Mouse (Mus musculus): ENCODE measurements around the gene Cenpa. TPM values are rescaled to one million over a fixed set of nuclear protein-coding genes. Genes with fewer than 3 reads are reported as not detected.

The Cenpa gene
- polyA plus RNA-seq, 1 experiment from 2014 or later, result 175 TPM

DNA sequence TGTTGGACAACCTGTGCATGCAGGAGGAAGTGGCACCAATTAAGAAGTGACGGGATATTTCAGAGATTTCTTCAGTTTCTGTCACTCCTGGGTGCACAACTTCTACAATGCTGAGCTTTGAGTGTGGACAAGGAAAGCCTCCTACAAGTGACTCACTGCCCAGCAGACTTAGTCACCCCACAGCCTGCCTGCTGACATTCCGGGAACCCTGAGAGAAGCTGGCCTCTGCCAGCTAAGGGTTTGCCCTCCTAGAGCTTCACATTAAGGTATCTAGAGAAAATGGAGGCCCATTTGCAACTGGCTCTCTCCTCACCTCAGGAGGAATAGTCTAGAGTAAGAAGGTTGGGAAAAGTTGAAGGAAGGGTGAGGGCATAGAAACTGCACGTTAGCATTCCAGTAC, 15.0 kb upstream of the Cenpa start:
- no peak for ATAC-seq (ENCODE audit: insufficient read depth, low FRiP score)
- Histone ChIP-seq H3K27ac (ENCODE audit: low read length) (peak overlapping the region; percentile 21; the same call in 1 of the 2 replicates), H3K27me3 (ENCODE audit: control insufficient read depth, insufficient read depth, low read length) (no peaks in the 10 kb centered on the region), H3K9ac (ENCODE audit: low read length) (no peak overlapping the region), H3K4me1 (ENCODE audit: control insufficient read depth, insufficient read depth, low read length) (peaks cover 34% of the 10 kb centered on the region), H3K4me2 (ENCODE audit: low read depth, low read length) (no peak overlapping the region), H3K9me3 (replicated peaks; ENCODE audit: control insufficient read depth, low read length) (no peaks in the 10 kb centered on the region), H3K4me3 (replicated peaks; ENCODE audit: low read length) (no peak overlapping the region), H3K36me3 (ENCODE audit: control insufficient read depth, insufficient read depth, low read length) (no peaks in the 10 kb centered on the region)
- 80% methylated on average over 3 of the region's 3 CpGs for WGBS

DNA sequence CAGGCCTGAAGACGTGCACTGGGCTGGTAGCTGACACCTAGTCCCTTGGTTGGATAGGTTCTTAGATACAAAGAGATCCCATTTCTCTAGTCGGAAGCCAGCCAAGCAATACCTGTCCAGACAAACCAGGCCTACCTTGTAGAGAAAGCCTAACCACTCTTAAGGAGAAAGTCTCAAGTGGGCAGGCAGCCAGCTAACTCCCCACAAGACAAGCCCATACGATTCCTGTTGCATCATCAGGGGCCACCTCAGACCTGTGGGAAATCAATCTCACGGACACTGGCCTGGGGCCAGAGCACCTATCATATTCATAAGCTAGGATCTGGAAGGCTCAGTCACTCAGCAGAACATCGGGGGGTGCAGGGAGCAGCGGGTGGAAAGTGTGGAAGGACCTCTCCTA, 13.3 kb upstream of the Cenpa start:
- H3K4me3 ChIP-seq (replicated peaks; ENCODE audit: low read length), result no peak overlapping the region
- H3K4me2 ChIP-seq (ENCODE audit: low read depth, low read length), result no peak overlapping the region
- 67% methylated on average over 6 of the region's 6 CpGs for WGBS
- no peak overlapping the region for H3K9ac ChIP-seq (ENCODE audit: low read length)
- no peaks in the 10 kb centered on the region for H3K36me3 ChIP-seq (ENCODE audit: control insufficient read depth, insufficient read depth, low read length)
- no peaks in the 10 kb centered on the region for H3K27me3 ChIP-seq (ENCODE audit: control insufficient read depth, insufficient read depth, low read length)
- no peak for ATAC-seq (ENCODE audit: insufficient read depth, low FRiP score)
- no peak overlapping the region for H3K27ac ChIP-seq (ENCODE audit: low read length)
- no peaks in the 10 kb centered on the region for H3K9me3 ChIP-seq (replicated peaks; ENCODE audit: control insufficient read depth, low read length)
- peaks cover 26% of the 10 kb centered on the region for H3K4me1 ChIP-seq (ENCODE audit: control insufficient read depth, insufficient read depth, low read length)

DNA sequence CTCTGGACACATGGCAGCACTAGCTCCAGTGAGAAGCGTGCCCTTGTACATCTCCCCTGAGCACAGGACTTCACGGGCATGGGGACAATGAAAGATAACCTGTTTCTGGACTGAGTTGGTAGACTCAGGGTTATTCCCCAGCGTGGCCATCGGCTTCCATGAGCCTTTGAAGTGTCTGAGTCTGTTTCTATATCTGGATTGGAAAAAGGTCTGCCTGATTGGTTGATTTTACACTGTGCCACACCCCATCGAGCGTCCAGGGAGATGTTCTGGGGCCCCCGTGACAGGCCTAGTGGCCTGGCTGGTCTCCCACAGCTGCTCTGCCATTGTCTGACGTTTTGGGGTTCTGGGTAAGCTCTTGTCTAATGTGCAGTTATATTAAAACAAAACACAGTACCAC, 11.5 kb upstream of the Cenpa start:
- H3K9me3 ChIP-seq (replicated peaks; ENCODE audit: control insufficient read depth, low read length), result no peaks in the 10 kb centered on the region
- H3K9ac ChIP-seq (ENCODE audit: low read length), result no peak overlapping the region
- H3K27me3 ChIP-seq (ENCODE audit: control insufficient read depth, insufficient read depth, low read length), result no peaks in the 10 kb centered on the region
- 78% methylated on average over 8 of the region's 8 CpGs for WGBS
- no peaks in the 10 kb centered on the region for H3K36me3 ChIP-seq (ENCODE audit: control insufficient read depth, insufficient read depth, low read length)
- no peak overlapping the region for H3K4me3 ChIP-seq (replicated peaks; ENCODE audit: low read length)
- 0 out of 2 replicates have a peak, but pooled peaks cover 8% of the 10 kb centered on the region for H3K4me1 ChIP-seq (ENCODE audit: control insufficient read depth, insufficient read depth, low read length)
- H3K4me2 ChIP-seq (ENCODE audit: low read depth, low read length), result no peak overlapping the region
- ATAC-seq (ENCODE audit: insufficient read depth, low FRiP score), result no peak
- no peak overlapping the region for H3K27ac ChIP-seq (ENCODE audit: low read length)

DNA sequence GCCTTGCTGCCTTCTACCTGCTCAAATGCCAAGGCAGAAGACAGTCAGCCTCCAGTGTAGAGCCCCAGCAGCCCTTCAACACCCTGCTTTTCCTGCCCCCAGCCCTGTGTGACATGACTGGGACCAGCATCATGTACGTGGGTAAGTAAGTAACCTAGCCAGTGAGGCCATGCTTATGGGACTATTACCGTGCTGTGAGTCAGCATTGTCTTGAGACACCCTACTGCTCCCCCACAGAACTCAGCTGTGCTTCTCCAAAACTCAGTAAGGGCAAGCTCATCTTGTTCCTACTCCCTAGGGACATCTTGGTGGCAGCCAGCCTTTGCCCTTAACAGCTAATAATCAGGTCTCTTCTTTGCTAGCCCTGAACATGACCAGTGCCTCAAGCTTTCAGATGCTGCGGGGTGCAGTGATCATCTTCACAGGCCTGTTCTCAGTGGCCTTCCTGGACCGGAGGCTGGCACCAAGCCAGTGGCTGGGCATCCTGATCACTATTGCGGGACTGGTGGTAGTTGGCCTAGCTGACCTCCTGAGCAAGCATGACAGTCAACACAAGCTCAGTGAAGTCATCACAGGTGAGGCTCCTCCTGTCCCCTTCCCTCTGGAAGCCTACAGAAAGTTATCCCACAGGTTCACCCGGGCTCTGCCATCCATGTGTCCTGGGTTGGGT, 10.9 kb upstream of the Cenpa start:
- H3K4me3 ChIP-seq (replicated peaks; ENCODE audit: low read length), result no peak overlapping the region
- H3K36me3 ChIP-seq (ENCODE audit: control insufficient read depth, insufficient read depth, low read length), result no peaks in the 10 kb centered on the region
- H3K27me3 ChIP-seq (ENCODE audit: control insufficient read depth, insufficient read depth, low read length), result no peaks in the 10 kb centered on the region
- no peak overlapping the region for H3K9ac ChIP-seq (ENCODE audit: low read length)
- H3K4me2 ChIP-seq (ENCODE audit: low read depth, low read length), result no peak overlapping the region
- no peaks in the 10 kb centered on the region for H3K9me3 ChIP-seq (replicated peaks; ENCODE audit: control insufficient read depth, low read length)
- 88% methylated on average over 6 of the region's 6 CpGs for WGBS
- no peak for ATAC-seq (ENCODE audit: insufficient read depth, low FRiP score)
- no peak overlapping the region for H3K27ac ChIP-seq (ENCODE audit: low read length)
- H3K4me1 ChIP-seq (ENCODE audit: control insufficient read depth, insufficient read depth, low read length), result 0 out of 2 replicates have a peak, but pooled peaks cover 2% of the 10 kb centered on the region

- Histone ChIP-seq H3K9me3 (replicated peaks; ENCODE audit: control insufficient read depth, low read length) (no peaks in the 10 kb centered on the region), H3K27ac (ENCODE audit: low read length) (no peak overlapping the region), H3K4me1 (ENCODE audit: control insufficient read depth, insufficient read depth, low read length) (no peaks in the 10 kb centered on the region), H3K4me2 (ENCODE audit: low read depth, low read length) (no peak overlapping the region), H3K9ac (ENCODE audit: low read length) (no peak overlapping the region), H3K27me3 (ENCODE audit: control insufficient read depth, insufficient read depth, low read length) (no peaks in the 10 kb centered on the region), H3K36me3 (ENCODE audit: control insufficient read depth, insufficient read depth, low read length) (no peaks in the 10 kb centered on the region), H3K4me3 (replicated peaks; ENCODE audit: low read length) (no peak overlapping the region)
- ATAC-seq (ENCODE audit: insufficient read depth, low FRiP score), result no peak
- 74% methylated on average over 4 of the region's 4 CpGs for WGBS
Measured at GRCm38 (mm10) chr5:30659042-30659441, 7.5 kb upstream of the Cenpa start.

DNA sequence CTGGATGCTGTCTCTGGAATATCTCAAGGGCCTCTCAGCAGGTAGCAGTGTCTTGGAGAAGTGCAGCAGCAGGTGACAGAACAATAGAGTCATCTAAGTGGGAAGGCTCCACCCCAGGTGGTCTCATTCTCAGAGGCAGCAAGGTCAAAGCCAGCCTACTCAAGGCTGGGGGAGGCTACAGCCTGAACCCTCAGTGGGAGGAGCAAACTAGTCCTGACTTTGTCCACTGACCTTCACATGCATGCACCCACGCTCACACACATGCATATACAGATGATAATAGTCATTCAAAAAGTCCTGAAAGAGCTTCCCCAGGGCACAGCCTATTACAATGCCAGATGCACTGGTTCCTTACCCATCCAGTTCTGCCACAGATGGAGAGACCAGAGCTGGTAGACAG, 6.3 kb upstream of the Cenpa start:
- no peaks in the 10 kb centered on the region for H3K27me3 ChIP-seq (ENCODE audit: control insufficient read depth, insufficient read depth, low read length)
- no peaks in the 10 kb centered on the region for H3K36me3 ChIP-seq (ENCODE audit: control insufficient read depth, insufficient read depth, low read length)
- WGBS, result 89% methylated on average over 1 of the region's 1 CpGs
- no peaks in the 10 kb centered on the region for H3K4me1 ChIP-seq (ENCODE audit: control insufficient read depth, insufficient read depth, low read length)
- H3K9me3 ChIP-seq (replicated peaks; ENCODE audit: control insufficient read depth, low read length), result no peaks in the 10 kb centered on the region
- ATAC-seq (ENCODE audit: insufficient read depth, low FRiP score), result no peak
- no peak overlapping the region for H3K9ac ChIP-seq (ENCODE audit: low read length)
- H3K4me2 ChIP-seq (ENCODE audit: low read depth, low read length), result no peak overlapping the region
- no peak overlapping the region for H3K4me3 ChIP-seq (replicated peaks; ENCODE audit: low read length)
- H3K27ac ChIP-seq (ENCODE audit: low read length), result no peak overlapping the region

- Histone ChIP-seq H3K9ac (ENCODE audit: low read length) (no peak overlapping the region), H3K4me1 (ENCODE audit: control insufficient read depth, insufficient read depth, low read length) (no peaks in the 10 kb centered on the region), H3K36me3 (ENCODE audit: control insufficient read depth, insufficient read depth, low read length) (no peaks in the 10 kb centered on the region), H3K27me3 (ENCODE audit: control insufficient read depth, insufficient read depth, low read length) (no peaks in the 10 kb centered on the region), H3K9me3 (replicated peaks; ENCODE audit: control insufficient read depth, low read length) (no peaks in the 10 kb centered on the region), H3K27ac (ENCODE audit: low read length) (no peak overlapping the region), H3K4me2 (ENCODE audit: low read depth, low read length) (no peak overlapping the region), H3K4me3 (replicated peaks; ENCODE audit: low read length) (no peak overlapping the region)
- 91% methylated on average over 5 of the region's 5 CpGs for WGBS
- no peak for ATAC-seq (ENCODE audit: insufficient read depth, low FRiP score)
Measured at GRCm38 (mm10) chr5:30660813-30661212, 5.8 kb upstream of the Cenpa start.

DNA sequence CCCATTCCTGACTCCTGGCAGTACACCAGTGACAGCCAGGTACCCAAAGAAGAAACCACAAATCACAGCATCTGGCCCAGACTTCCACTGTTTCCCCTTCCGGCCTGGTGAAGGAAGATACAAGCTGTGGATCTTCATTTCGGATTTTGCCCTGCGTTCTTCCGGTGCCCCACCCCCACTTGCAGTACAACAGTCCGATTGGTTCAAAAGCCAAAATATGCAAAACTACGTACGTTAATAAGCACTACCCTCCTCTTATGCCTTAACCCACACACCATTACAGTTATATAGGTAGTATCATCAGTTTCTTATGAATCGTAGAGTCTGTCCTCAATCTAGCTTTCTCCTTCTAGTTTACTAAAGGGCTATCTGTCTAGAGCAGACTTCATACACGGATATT, 1.2 kb upstream of the Cenpa start:
- Histone ChIP-seq H3K27ac (ENCODE audit: low read length) (no peak overlapping the region), H3K4me3 (replicated peaks; ENCODE audit: low read length) (no peak overlapping the region), H3K36me3 (ENCODE audit: control insufficient read depth, insufficient read depth, low read length) (no peaks in the 10 kb centered on the region), H3K9me3 (replicated peaks; ENCODE audit: control insufficient read depth, low read length) (no peaks in the 10 kb centered on the region), H3K4me1 (ENCODE audit: control insufficient read depth, insufficient read depth, low read length) (peaks cover 18% of the 10 kb centered on the region), H3K27me3 (ENCODE audit: control insufficient read depth, insufficient read depth, low read length) (no peaks in the 10 kb centered on the region), H3K9ac (ENCODE audit: low read length) (no peak overlapping the region), H3K4me2 (ENCODE audit: low read depth, low read length) (no peak overlapping the region)
- WGBS, result 89% methylated on average over 9 of the region's 9 CpGs
- no peak for ATAC-seq (ENCODE audit: insufficient read depth, low FRiP score)

GRCm38 (mm10) chr5:30665968-30666367, 609 bp upstream of the Cenpa start:
- Histone ChIP-seq H3K4me2 (ENCODE audit: low read depth, low read length) (peak overlapping the region; percentile 83), H3K27me3 (ENCODE audit: control insufficient read depth, insufficient read depth, low read length) (no peaks in the 10 kb centered on the region), H3K36me3 (ENCODE audit: control insufficient read depth, insufficient read depth, low read length) (0 out of 2 replicates have a peak, but pooled peaks cover 3% of the 10 kb centered on the region), H3K9me3 (replicated peaks; ENCODE audit: control insufficient read depth, low read length) (no peaks in the 10 kb centered on the region), H3K27ac (ENCODE audit: low read length) (peak overlapping the region; percentile 72), H3K4me3 (replicated peaks; ENCODE audit: low read length) (peak overlapping the region; percentile 99), H3K9ac (ENCODE audit: low read length) (peak overlapping the region; percentile 90), H3K4me1 (ENCODE audit: control insufficient read depth, insufficient read depth, low read length) (peaks cover 18% of the 10 kb centered on the region)
- WGBS, result 55% methylated on average over 6 of the region's 6 CpGs
- ATAC-seq (ENCODE audit: insufficient read depth, low FRiP score), result no peak
